Mouse (Mus musculus): Measurements from ENCODE around the gene Krcc1. TPM values are rescaled to one million over a fixed set of nuclear protein-coding genes. Genes with fewer than 3 reads are reported as not detected.

The Krcc1 gene
- polyA plus RNA-seq, 1 experiment from 2014 or later: 41.1 TPM

DNA sequence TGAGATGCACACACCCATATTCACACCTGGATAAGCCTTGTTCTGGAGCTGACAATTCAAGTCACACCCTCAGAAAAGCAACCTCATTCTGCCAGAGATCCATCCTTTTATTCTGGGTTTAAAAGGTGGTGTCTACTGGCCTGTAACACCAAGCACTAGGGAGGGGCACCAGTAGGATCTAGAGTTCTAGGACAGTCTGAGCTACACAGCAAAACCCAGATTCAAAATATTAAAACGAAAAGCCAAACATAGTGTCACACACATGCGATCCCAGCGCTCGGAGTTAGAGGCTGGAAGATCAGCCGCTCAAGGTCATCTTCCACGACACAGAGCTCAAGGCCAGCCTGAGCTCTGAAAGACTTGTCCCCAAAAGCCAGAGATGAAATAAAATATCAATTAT is 17.0 kb upstream of the Krcc1 start:
- DNase-seq (ENCODE audit: low spot score): no peak
- no peak overlapping the region for H3K4me3 ChIP-seq (ENCODE audit: low read depth, low read length)
- H3K9me3 ChIP-seq (replicated peaks; ENCODE audit: control insufficient read depth, low read length): no peaks in the 10 kb centered on the region
- H3K27me3 ChIP-seq (ENCODE audit: control insufficient read depth, insufficient read depth, low read length): no peaks in the 10 kb centered on the region
- no peaks in the 10 kb centered on the region for H3K36me3 ChIP-seq (replicated peaks; ENCODE audit: control insufficient read depth, insufficient read depth, low read depth, low read length)
- WGBS: 88% methylated on average over 6 of the region's 6 CpGs
- no peak overlapping the region for H3K9ac ChIP-seq (replicated peaks; ENCODE audit: low read length)
- no peak for ATAC-seq (replicated peaks; ENCODE audit: insufficient number of reproducible peaks, low FRiP score, low TSS enrichment, low read depth)
- no peaks in the 10 kb centered on the region for H3K4me1 ChIP-seq (ENCODE audit: control insufficient read depth, insufficient read depth, low read length)
- H3K4me2 ChIP-seq (ENCODE audit: low read depth, low read length): no peak overlapping the region
- H3K27ac ChIP-seq (replicated peaks; ENCODE audit: low read depth, low read length): no peak overlapping the region

DNA sequence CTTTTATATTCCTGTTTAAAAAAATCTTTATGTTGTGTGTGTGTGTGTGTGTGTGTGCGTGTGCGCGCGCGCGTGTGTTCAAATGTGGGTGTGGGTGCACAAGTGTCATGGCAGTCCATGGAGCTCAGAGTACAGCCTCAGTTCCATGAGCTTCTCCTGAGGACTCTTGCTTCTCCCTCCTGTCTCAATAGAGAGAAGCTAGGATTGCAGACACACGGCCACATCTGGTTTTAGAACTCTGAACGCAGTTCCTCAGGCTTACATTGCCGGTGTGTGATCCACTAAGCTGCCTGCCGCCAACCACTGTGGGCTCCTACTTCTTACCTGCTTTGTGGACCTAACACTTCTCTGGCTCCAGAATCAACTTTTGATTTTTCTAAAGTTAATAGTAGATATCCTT is 15.3 kb upstream of the Krcc1 start:
- Histone ChIP-seq H3K9ac (replicated peaks; ENCODE audit: low read length) (no peak overlapping the region), H3K9me3 (replicated peaks; ENCODE audit: control insufficient read depth, low read length) (no peaks in the 10 kb centered on the region), H3K27me3 (ENCODE audit: control insufficient read depth, insufficient read depth, low read length) (no peaks in the 10 kb centered on the region), H3K27ac (replicated peaks; ENCODE audit: low read depth, low read length) (no peak overlapping the region), H3K4me2 (ENCODE audit: low read depth, low read length) (no peak overlapping the region), H3K4me3 (ENCODE audit: low read depth, low read length) (no peak overlapping the region), H3K4me1 (ENCODE audit: control insufficient read depth, insufficient read depth, low read length) (no peaks in the 10 kb centered on the region), H3K36me3 (replicated peaks; ENCODE audit: control insufficient read depth, insufficient read depth, low read depth, low read length) (no peaks in the 10 kb centered on the region)
- DNase-seq (ENCODE audit: low spot score) (no peak), ATAC-seq (replicated peaks; ENCODE audit: insufficient number of reproducible peaks, low FRiP score, low TSS enrichment, low read depth) (no peak)
- 89% methylated on average over 10 of the region's 10 CpGs for WGBS

DNA sequence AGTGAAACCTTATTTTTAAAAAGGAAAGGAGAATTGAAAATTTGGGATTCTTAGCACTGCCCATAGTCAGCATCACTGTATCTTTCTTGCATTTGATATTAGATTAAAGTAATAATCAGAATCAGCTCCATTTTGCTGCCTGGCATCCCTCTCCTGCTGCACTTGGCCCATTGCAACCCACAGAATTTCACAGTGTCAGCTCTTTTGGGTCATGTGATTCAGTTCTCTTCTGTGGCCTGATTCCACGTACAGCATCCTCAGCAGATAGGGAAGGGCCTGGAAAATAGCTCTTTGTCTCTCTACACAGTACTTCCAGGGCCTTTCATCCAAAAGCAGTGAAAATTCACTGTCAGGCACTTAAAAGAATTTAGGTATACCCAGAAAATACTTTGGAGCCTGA is 14.1 kb upstream of the Krcc1 start:
- Histone ChIP-seq H3K4me1 (ENCODE audit: control insufficient read depth, insufficient read depth, low read length) (no peaks in the 10 kb centered on the region), H3K9ac (replicated peaks; ENCODE audit: low read length) (no peak overlapping the region), H3K27ac (replicated peaks; ENCODE audit: low read depth, low read length) (no peak overlapping the region), H3K9me3 (replicated peaks; ENCODE audit: control insufficient read depth, low read length) (no peaks in the 10 kb centered on the region), H3K36me3 (replicated peaks; ENCODE audit: control insufficient read depth, insufficient read depth, low read depth, low read length) (no peaks in the 10 kb centered on the region), H3K4me2 (ENCODE audit: low read depth, low read length) (no peak overlapping the region), H3K4me3 (ENCODE audit: low read depth, low read length) (no peak overlapping the region), H3K27me3 (ENCODE audit: control insufficient read depth, insufficient read depth, low read length) (no peaks in the 10 kb centered on the region)
- whole genome bisulfite sequencing: 61% methylated on average over 1 of the region's 1 CpGs
- ATAC-seq (replicated peaks; ENCODE audit: insufficient number of reproducible peaks, low FRiP score, low TSS enrichment, low read depth) (no peak), DNase-seq (ENCODE audit: low spot score) (no peak)

DNA sequence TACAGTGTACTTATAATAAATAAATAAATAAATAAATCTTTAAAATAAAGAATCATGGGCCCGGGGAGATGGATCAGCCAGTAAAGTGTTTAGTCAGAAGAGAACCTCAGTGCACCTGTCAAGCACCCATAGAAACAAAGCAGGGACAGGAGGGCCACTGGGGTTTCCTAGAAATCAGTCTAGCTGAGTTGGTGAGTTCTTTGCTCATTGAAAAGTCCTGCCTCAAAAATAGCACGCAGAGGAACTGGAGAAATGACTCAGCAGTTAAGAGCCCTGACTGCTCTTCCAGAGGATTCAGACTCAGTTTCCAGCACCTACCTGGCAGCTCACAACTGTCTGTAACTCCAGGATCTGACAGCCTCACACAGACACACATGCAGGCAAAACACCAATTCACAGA is 12.9 kb upstream of the Krcc1 start:
- ATAC-seq (replicated peaks; ENCODE audit: insufficient number of reproducible peaks, low FRiP score, low TSS enrichment, low read depth) (no peak), DNase-seq (ENCODE audit: low spot score) (no peak)
- 85% methylated on average over 2 of the region's 2 CpGs for WGBS
- no peak overlapping the region for H3K4me2 ChIP-seq (ENCODE audit: low read depth, low read length)
- no peak overlapping the region for H3K4me3 ChIP-seq (ENCODE audit: low read depth, low read length)
- no peaks in the 10 kb centered on the region for H3K4me1 ChIP-seq (ENCODE audit: control insufficient read depth, insufficient read depth, low read length)
- no peaks in the 10 kb centered on the region for H3K36me3 ChIP-seq (replicated peaks; ENCODE audit: control insufficient read depth, insufficient read depth, low read depth, low read length)
- H3K9ac ChIP-seq (replicated peaks; ENCODE audit: low read length): no peak overlapping the region
- H3K9me3 ChIP-seq (replicated peaks; ENCODE audit: control insufficient read depth, low read length): no peaks in the 10 kb centered on the region
- no peaks in the 10 kb centered on the region for H3K27me3 ChIP-seq (ENCODE audit: control insufficient read depth, insufficient read depth, low read length)
- H3K27ac ChIP-seq (replicated peaks; ENCODE audit: low read depth, low read length): no peak overlapping the region

DNA sequence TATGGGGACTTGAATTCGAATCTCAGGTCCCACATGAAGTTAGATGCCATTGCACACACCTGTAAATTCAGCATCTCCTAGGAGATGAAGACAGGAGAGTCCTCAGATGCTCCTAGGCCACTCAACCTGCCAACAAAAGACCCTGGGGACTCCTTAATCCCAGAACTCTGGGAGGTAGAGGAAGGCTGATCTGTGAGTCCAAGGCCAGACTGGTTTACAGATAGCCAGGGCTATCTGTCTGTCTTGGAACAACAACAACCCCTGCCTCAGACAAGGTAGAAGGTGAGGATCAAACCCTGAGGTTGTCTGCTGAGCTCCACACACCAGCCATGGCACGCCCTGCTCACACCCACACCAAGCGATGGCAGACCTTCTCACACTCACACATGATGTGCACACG is 12.3 kb upstream of the Krcc1 start:
- Histone ChIP-seq H3K9ac (replicated peaks; ENCODE audit: low read length) (no peak overlapping the region), H3K9me3 (replicated peaks; ENCODE audit: control insufficient read depth, low read length) (no peaks in the 10 kb centered on the region), H3K4me1 (ENCODE audit: control insufficient read depth, insufficient read depth, low read length) (no peaks in the 10 kb centered on the region), H3K4me2 (ENCODE audit: low read depth, low read length) (no peak overlapping the region), H3K4me3 (ENCODE audit: low read depth, low read length) (no peak overlapping the region), H3K27me3 (ENCODE audit: control insufficient read depth, insufficient read depth, low read length) (no peaks in the 10 kb centered on the region), H3K27ac (replicated peaks; ENCODE audit: low read depth, low read length) (no peak overlapping the region), H3K36me3 (replicated peaks; ENCODE audit: control insufficient read depth, insufficient read depth, low read depth, low read length) (no peaks in the 10 kb centered on the region)
- DNase-seq (ENCODE audit: low spot score): no peak
- WGBS: 85% methylated on average over 4 of the region's 4 CpGs
- ATAC-seq (replicated peaks; ENCODE audit: insufficient number of reproducible peaks, low FRiP score, low TSS enrichment, low read depth): no peak

DNA sequence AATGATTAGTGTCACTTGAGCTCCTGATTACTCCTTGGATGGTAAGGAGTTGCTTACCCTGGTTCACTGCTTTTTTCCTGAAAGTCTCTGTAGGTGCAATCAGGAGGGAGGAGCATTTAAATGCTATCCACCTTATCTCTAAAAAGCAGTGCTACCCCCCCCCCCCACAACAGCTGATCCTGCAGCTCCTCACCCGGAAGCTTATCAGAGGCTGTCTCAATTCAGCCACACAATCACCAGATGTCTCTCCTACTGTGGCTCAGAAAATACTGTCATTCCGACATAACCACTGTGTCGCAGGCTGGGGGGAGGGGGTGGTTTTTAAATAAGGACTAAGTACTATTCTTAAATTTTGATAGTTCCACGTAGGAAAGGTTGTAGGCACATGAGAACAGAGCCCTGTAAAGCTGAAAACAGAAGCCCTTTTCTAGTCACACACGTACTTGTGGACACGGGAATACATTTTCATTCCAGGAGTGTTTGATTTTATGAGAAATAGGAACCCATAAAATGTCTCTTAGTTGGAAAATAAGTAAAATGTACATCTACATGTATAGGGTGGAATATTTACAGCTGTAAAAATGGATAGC is 11.3 kb upstream of the Krcc1 start:
- Histone ChIP-seq H3K27me3 (ENCODE audit: control insufficient read depth, insufficient read depth, low read length) (no peaks in the 10 kb centered on the region), H3K4me2 (ENCODE audit: low read depth, low read length) (no peak overlapping the region), H3K4me1 (ENCODE audit: control insufficient read depth, insufficient read depth, low read length) (no peaks in the 10 kb centered on the region), H3K9me3 (replicated peaks; ENCODE audit: control insufficient read depth, low read length) (no peaks in the 10 kb centered on the region), H3K9ac (replicated peaks; ENCODE audit: low read length) (no peak overlapping the region), H3K27ac (replicated peaks; ENCODE audit: low read depth, low read length) (no peak overlapping the region), H3K4me3 (ENCODE audit: low read depth, low read length) (no peak overlapping the region), H3K36me3 (replicated peaks; ENCODE audit: control insufficient read depth, insufficient read depth, low read depth, low read length) (no peaks in the 10 kb centered on the region)
- ATAC-seq (replicated peaks; ENCODE audit: insufficient number of reproducible peaks, low FRiP score, low TSS enrichment, low read depth) (no peak), DNase-seq (ENCODE audit: low spot score) (no peak)
- WGBS: 61% methylated on average over 6 of the region's 6 CpGs

DNA sequence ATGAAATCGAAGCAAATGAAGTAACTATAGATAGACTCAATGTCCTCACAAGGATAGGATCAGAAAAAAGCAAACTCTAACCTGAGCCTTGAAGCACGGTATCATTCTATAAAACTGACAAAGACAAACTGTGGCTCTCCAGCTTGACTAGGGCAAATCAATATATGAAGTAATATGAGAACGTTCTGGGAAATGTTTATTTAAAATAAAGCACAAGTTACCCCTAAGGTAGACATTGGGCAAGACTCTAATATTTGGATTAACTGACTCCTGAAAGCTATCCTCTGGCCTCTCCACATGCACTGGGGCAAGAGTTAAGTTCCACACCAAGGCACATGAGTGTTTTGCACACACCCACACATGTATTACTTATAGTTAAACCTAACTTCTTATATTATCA is 10.4 kb upstream of the Krcc1 start:
- Histone ChIP-seq H3K4me3 (ENCODE audit: low read depth, low read length) (no peak overlapping the region), H3K9me3 (replicated peaks; ENCODE audit: control insufficient read depth, low read length) (no peaks in the 10 kb centered on the region), H3K27me3 (ENCODE audit: control insufficient read depth, insufficient read depth, low read length) (no peaks in the 10 kb centered on the region), H3K9ac (replicated peaks; ENCODE audit: low read length) (no peak overlapping the region), H3K4me1 (ENCODE audit: control insufficient read depth, insufficient read depth, low read length) (no peaks in the 10 kb centered on the region), H3K4me2 (ENCODE audit: low read depth, low read length) (no peak overlapping the region), H3K27ac (replicated peaks; ENCODE audit: low read depth, low read length) (no peak overlapping the region), H3K36me3 (replicated peaks; ENCODE audit: control insufficient read depth, insufficient read depth, low read depth, low read length) (no peaks in the 10 kb centered on the region)
- WGBS: 69% methylated on average over 3 of the region's 3 CpGs
- DNase-seq (ENCODE audit: low spot score) (no peak), ATAC-seq (replicated peaks; ENCODE audit: insufficient number of reproducible peaks, low FRiP score, low TSS enrichment, low read depth) (no peak)

DNA sequence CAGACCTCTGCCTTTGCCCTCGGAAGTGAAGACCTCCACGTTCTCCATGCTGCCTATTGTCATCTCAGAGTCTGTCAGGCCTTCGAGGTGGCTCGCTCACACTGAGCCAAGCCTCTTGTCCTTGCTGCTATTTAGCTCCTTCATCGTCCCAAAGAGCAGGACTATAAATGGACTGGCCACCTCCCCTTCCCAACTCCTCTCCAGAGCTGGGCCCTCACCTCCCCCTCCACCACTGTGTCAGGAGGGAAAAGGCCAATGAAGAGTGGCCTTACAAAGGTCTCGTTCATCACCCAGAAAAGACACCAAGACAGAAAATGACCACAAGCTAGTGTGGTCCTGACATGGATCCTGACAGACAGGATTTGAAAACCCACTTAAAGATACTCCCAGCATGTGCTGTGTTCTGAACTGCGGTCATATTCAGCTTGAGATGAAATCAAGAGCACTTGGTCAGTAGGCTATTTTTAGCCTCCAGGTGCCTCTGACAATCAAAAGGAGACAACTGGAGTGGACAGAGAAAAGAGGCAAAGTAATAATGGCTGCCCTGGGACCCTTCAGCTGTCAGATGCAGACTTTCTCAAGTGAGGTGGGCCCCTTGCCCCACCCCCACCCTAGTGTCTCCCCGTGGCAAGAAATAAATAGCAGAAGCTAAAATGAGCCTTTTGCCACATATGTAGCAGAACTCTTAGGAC is 9.2 kb upstream of the Krcc1 start:
- H3K4me2 ChIP-seq (ENCODE audit: low read depth, low read length): no peak overlapping the region
- no peaks in the 10 kb centered on the region for H3K27me3 ChIP-seq (ENCODE audit: control insufficient read depth, insufficient read depth, low read length)
- H3K36me3 ChIP-seq (replicated peaks; ENCODE audit: control insufficient read depth, insufficient read depth, low read depth, low read length): no peaks in the 10 kb centered on the region
- DNase-seq (ENCODE audit: low spot score) (no peak), ATAC-seq (replicated peaks; ENCODE audit: insufficient number of reproducible peaks, low FRiP score, low TSS enrichment, low read depth) (no peak)
- H3K27ac ChIP-seq (replicated peaks; ENCODE audit: low read depth, low read length): no peak overlapping the region
- WGBS: 80% methylated on average over 8 of the region's 8 CpGs
- no peak overlapping the region for H3K9ac ChIP-seq (replicated peaks; ENCODE audit: low read length)
- no peak overlapping the region for H3K4me3 ChIP-seq (ENCODE audit: low read depth, low read length)
- no peaks in the 10 kb centered on the region for H3K4me1 ChIP-seq (ENCODE audit: control insufficient read depth, insufficient read depth, low read length)
- H3K9me3 ChIP-seq (replicated peaks; ENCODE audit: control insufficient read depth, low read length): no peaks in the 10 kb centered on the region
